Mouse (Mus musculus) mature B cell (primary cell): ENCODE measurements around the gene Gstp2.
"Not testable (repeated sequence)": the region's sequence is repeated elsewhere in the genome, so short reads cannot be mapped to it uniquely, and the experiment has no call there.

Experiments
- in situ Hi-C: fragments of 300-500 bp; cut with MboI; formaldehyde crosslinking; loops from 2 replicates; pipeline ENCODE4 v1.14.3; 2019

Gene Gstp2

GRCm38 (mm10) chr19:4049069-4049468 is 3.2 kb upstream of the Gstp2 start:
- in situ Hi-C loops = not testable (repeated sequence)

DNA sequence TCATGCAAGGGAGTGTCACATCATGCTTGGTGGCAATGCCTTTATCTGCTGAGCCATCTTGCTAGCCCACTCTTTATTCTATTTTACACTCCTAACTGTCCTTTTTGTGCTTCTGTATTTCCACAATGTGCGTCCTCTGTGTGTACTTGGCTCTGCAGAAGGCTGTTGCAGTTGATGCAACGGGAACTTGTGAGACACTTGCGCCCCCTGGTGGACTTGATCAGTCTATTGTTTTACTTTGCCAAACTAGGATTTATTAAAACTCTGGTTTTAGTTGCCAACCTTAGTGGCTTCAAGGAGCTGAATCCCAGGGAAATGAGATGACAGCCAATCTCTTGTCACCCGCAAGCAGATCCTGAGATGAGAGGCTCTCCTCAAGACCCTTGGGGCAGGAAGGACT is 2.0 kb upstream of the Gstp2 start:
- in situ Hi-C loops = no loop called here

DNA sequence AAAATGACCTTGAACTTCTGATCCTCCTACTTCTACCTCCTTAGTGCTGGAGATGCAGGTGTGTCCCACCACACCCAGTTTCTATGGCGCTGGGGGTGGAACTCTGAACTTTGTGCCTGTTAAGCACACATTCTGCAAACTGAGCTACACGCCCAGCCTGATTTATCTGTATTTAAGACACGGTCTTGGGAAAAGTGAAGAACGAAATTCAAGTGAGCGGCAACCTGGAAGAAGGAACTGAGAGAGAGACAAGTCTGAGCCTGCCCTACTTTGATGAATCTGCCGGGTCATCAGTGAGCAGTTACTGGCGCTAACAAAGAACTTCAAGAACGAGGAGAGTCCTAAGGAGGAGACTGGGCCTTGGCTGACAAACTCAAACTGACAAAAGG is 1.0 kb upstream of the Gstp2 start:
- in situ Hi-C loops = no loop called here

GRCm38 (mm10) chr19:4044109-4044508 is 1.7 kb downstream of the Gstp2 start:
- in situ Hi-C loops = not testable (repeated sequence)

DNA sequence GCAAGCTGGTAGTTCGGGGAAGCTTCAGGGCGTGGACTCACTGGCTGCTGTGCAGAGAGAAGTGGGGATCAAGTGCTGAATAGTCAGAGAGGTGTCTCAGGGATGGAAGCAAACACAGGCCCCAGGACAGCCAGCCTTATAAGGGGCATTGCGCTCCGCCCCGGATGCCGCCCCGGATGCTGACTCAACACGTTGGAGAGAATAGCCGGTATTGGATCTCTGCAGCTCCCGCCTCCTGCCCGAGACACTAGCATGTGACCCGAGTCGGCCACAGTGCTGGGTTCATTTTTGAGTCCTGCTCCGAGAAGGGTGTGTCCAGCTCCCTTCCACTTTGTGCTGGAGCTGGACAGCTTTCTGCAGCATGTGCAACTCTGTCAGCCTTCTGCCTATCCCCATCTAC is 3.7 kb downstream of the Gstp2 start:
- in situ Hi-C loops = no loop called here

GRCm38 (mm10) chr19:4041500-4041899 is 4.3 kb downstream of the Gstp2 start:
- in situ Hi-C loops = not testable (repeated sequence)

DNA sequence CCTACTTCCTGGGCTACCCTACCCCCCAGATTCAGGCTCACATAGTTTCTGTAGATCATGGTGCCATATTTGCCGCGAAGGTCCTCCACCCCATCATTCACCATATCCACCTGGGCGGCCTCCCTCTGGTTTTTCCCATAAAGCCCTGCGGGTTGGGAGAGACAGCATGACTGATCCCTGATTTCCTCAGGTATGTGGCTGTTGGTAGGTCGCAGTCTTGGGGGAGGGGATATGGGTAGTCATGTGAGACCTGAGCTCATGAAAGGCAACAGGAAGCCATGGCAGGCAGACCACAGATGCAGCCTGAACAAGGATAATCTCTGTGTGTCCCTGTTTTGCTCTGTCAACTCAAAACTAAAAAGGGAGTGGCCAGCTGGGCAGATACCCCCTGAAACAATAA is 4.9 kb downstream of the Gstp2 start:
- in situ Hi-C loops = not testable (repeated sequence)

DNA sequence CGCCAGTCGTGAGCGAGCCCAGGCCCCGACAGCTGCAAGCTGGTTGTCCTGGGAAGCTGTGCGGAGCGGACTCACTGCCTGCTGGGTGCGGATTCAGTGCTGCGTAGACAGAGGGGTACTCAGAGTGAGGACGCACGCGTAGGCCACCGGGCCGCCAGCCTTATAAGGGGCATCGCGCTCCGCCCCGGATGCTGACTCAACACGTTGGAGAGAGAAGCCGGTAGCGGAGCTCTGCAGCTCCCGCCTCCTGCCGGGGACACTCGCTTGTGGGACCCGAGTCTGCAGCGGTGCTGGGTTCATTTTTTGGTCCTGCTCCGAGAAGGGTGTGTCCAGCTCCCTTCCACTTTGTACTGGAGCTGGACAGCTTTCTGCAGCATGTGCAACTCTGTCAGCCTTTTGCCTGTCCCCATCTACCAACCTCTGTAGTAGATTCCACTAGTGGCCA is 8.0 kb downstream of the Gstp2 start, which contains the start of gene Gstp1:
Gene Gstp1, minus strand, starts transcription at position 198 of the 445 bp plus-strand sequence.
- in situ Hi-C loops = no loop called here

GRCm38 (mm10) chr19:4037154-4037787 is 8.6 kb downstream of the Gstp2 start:
- in situ Hi-C loops = not testable (repeated sequence)

DNA sequence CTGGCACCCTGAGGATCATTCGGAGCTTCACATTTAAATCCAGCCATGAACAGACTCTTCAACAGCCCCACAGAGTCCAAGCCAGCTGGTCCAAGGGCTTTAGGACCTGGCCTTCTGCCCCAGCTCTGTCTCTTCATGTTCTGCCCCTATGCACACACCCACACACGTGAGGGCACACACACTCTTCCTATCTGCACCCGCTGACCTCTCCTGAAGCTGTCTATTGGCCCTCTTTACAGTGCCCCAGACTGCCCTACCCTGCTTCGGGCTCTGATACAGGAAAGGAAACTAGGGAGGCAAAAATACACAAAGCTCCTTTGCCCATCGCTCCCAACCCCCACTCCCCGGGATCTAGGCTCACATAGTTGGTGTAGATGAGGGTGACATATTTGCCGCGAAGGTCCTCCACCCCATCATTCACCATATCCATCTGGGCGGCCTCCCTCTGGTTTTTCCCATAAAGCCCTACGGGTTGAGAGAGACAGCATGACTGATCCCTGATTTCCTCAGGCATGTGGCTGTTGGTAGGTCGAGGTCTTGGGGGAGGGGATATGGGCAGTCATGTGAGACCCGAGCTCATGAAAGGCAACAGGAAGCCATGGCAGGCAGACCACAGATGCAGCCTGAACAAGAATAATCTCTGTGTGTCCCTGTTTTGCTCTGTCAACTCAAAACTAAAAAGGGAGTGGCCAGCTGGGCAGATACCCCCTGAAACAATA is 9.3 kb downstream of the Gstp2 start:
- in situ Hi-C loops = no loop called here

GRCm38 (mm10) chr19:4033742-4034141 is 12.1 kb downstream of the Gstp2 start:
- in situ Hi-C loops = no loop called here

DNA sequence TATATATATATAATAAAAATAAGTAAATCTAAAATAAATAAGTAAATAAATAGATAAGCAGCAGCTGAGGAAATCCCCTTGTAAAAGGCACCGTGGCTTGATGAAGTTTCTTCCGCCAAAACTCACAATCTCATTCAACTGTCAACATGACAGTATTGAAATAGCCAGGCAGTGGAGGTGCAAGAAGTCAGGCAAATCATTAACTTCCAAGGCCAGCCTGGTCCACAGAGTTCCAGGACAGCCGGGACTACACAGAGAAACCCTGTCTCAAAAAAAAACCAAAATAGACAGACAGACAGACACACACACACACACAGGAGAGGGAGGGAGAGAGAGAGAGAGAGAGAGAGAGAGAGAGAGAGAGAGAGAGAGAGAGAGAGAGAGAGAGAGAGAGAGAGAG is 12.5 kb downstream of the Gstp2 start:
- in situ Hi-C loops = no loop called here

DNA sequence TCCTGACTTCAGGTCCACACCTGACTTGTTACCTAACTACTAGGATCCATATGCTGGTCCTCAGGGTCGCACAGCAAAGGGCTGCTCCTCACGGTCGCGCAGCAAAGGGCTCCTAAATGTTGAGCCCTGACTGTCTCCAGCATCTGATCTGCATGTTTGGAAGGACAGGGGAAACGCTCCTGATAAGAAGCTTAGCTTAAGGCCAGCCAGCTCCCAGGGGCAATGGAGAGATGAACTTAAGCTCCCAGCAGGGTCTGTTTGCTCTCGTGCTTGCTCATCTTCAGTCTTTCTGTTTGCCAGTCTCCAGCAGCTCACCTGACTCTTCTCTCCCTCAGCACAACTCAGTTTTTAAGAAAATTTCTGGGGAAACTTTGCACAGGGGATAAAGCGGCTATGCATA is 13.2 kb downstream of the Gstp2 start:
- in situ Hi-C loops = no loop called here

DNA sequence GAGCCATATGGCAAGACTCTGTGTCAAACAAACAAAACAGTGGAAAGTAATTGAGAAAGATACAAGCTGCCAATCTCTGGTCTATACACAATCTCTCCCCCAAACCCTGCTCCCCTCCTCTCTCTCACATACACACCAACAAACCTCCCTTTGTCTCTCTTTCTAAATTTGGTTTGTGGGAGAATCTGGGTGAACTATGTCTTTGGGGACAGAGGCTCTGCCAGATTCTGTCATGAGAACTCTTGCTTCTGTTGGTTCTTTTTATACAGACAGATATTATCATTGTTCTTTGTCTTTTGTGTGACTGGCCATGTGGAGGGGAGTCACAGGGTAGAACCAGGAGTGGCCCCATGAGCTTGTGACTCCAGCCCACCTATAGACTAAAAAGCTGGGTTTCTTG is 18.2 kb downstream of the Gstp2 start:
- in situ Hi-C loops = no loop called here

- in situ Hi-C loops = no loop called here
Measured at GRCm38 (mm10) chr19:4023185-4023584, 22.6 kb downstream of the Gstp2 start.

- in situ Hi-C loops = no loop called here
Measured at GRCm38 (mm10) chr19:4018743-4019583, 26.9 kb downstream of the Gstp2 start.

GRCm38 (mm10) chr19:4017921-4018587 is 27.8 kb downstream of the Gstp2 start:
- in situ Hi-C loops = no loop called here

DNA sequence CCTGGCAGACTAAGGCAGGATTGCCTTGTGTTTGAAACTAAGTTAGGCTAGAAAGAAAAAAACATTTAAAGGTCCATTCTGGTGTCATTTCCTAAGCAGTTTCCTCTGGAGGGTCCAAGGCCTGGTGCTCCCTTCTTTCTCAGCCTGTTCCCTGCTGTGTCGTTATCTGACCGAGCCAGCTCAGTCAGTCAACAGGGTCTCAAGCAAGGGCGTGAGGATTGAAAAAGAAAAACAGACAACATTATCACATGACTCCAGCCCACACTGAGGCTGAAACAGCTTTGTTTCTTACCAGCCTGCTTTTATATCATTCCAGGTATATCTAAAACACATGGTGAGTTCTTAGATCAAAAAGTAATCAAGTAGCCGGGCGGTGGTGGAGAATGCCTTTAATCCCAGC is 30.2 kb downstream of the Gstp2 start:
- in situ Hi-C loops = no loop called here

DNA sequence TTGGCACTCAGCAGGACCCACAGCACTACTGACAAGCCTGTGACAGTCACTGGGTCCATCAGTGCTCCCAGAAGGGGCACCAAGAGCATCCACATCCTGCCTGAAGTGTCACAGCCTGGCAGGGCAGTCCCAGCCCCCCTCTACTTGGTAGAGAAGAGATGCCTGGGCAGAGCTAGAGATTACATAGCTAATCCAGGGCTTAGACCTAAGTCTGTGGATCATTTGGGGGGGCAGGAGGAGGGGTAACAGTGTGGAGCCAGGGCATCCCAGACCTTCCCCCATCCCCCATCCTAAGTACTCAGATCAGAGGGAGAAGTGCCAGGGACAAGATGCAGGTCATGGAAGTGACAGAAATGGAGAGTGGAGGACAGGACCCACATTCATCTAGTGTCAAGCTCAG is 31.0 kb downstream of the Gstp2 start:
- in situ Hi-C loops = no loop called here

DNA sequence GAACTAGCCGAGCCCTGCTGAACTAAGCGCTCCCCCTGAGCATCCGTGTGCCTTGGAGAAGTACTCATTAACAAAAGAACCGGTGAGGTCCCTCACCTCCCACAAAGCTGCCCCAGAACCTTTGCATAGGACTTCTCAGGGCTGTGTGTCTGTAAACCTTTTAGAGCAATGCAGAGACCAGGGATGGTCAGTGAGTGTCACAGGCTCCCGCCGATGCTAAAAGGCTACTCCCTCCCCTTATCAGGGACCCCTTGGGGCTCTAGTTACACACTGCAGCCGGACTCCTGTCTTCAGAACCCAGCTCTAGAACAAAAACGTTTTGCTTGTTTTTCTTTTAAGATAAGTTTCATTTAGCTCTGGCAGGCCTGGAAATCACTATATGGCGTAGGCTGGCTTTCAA is 32.8 kb downstream of the Gstp2 start:
- in situ Hi-C loops = no loop called here

- in situ Hi-C loops = no loop called here
Measured at GRCm38 (mm10) chr19:4012432-4013022, 33.3 kb downstream of the Gstp2 start, which contains the start of gene Ndufv1. TSS of gene Ndufv1 (minus strand) at chr19:4012806.

DNA sequence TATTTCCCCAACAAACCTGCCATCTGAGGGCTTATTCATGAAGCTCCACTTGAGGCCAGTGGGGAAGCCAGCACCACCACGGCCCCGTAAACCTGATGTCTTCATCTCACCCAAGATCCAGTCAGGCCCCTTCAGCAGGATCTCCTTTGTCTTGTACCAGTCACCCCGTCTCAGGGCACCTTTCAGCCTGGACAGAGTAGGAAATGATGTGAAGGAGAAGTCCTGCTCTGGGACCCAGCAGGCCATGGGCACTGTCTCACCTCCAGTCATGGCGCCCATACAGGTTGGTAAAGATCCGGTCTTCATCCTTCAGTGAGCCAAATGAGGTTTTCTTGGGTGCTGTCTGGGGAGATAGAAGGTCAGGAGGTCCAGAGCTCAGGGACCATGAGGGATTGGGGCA is 34.7 kb downstream of the Gstp2 start:
- in situ Hi-C loops = no loop called here
